Mouse (Mus musculus) heart, adult 2 months (tissue): ENCODE measurements around the gene Ntmt1. TPM values are rescaled to one million over a fixed set of nuclear protein-coding genes. Genes with fewer than 3 reads are reported as not detected.

Experiments
- DNase-seq, 2 experiments: peaks; one replicate each; pipeline ENCODE4 v3.0.0; 2021
- H3K27ac ChIP-seq: fragments of 200-600 bp; 2 replicates; pipeline ENCODE4 v1.8.1; 2022
- H3K27me3 ChIP-seq: fragments of 200-500 bp; 2 replicates; pipeline ENCODE4 v1.6.1; 2012; ENCODE audit warnings: mild to moderate bottlenecking, low read length, inconsistent platforms, mixed read lengths; ENCODE audit not compliant: control insufficient read depth, insufficient read depth
- H3K36me3 ChIP-seq: fragments of 200-500 bp; 2 replicates; pipeline ENCODE4 v1.6.1; 2012; ENCODE audit warnings: low read length, inconsistent platforms; ENCODE audit not compliant: control insufficient read depth, insufficient read depth
- H3K4me1 ChIP-seq: fragments of 200-500 bp; 2 replicates; pipeline ENCODE4 v1.6.1; 2011; ENCODE audit warnings: low read length; ENCODE audit not compliant: control insufficient read depth, insufficient read depth
- H3K4me3 ChIP-seq: fragments of 200-600 bp; 2 replicates; pipeline ENCODE4 v1.8.1; 2022
- H3K79me2 ChIP-seq: fragments of 200-500 bp; replicated peaks from 2 replicates; pipeline ENCODE4 v1.6.1; 2012; ENCODE audit warnings: mild to moderate bottlenecking, inconsistent platforms, low read length, moderate library complexity, mixed read lengths; ENCODE audit not compliant: control insufficient read depth, insufficient read depth
- H3K9ac ChIP-seq: fragments of 200-500 bp; 2 replicates; pipeline ENCODE4 v1.6.1; 2012; ENCODE audit warnings: low read depth, mild to moderate bottlenecking, control low read depth, inconsistent platforms, low read length, mixed read lengths
- CTCF ChIP-seq: fragments of 200-600 bp; IDR thresholded peaks from 2 replicates; pipeline ENCODE4 v1.8.1; 2022; ENCODE audit warnings: antibody characterized with exemption, mild to moderate bottlenecking, moderate library complexity
- EP300 ChIP-seq: fragments of 200-500 bp; IDR thresholded peaks from 2 replicates; pipeline ENCODE4 v1.6.1; 2011; ENCODE audit warnings: low read depth, low read length, control low read depth; ENCODE audit not compliant: insufficient read depth
- POLR2A ChIP-seq: fragments of 200-500 bp; IDR thresholded peaks from 2 replicates; pipeline ENCODE4 v1.6.1; 2011; ENCODE audit warnings: mild to moderate bottlenecking, low read depth, low read length, control low read depth; ENCODE audit not compliant: insufficient read depth
- WGBS: fragments of 180-500 bp; shearing (Covaris S2); methylation state at CpG from one replicate; pipeline ENCODE4 v1.1.7; 2018; 5-methylcytosine and 5-hydroxymethylcytosine counted together
- intact Hi-C: fragments of 180-260 bp; cut with DNase I; formaldehyde crosslinking; loops from one replicate; pipeline ENCODE4 v1.15.1; 2025
- polyA plus RNA-seq: library from polyadenylated mRNA; depleted of rRNA; stranded (reverse); fragments of >200 nt; gene quantifications from 2 replicates; pipeline ENCODE4 v1.2.3, GENCODE M21; 2012
- total RNA-seq, 2 experiments: library from RNA; stranded (reverse); gene quantifications; 2 replicates each; pipeline ENCODE4 v1.2.3; 2021

Ntmt1 gene
- total and polyA plus RNA-seq, 3 experiments: 22.0 to 30.2 (median 27.3) TPM

GRCm38 (mm10) chr2:30833644-30834043 lies 26.0 kb downstream of the Ntmt1 start:
- intact Hi-C loops: no loop called here

GRCm38 (mm10) chr2:30834373-30835022 lies 26.9 kb downstream of the Ntmt1 start, which contains the start of gene Prrx2:
TSS of gene Prrx2 (plus strand) at chr2:30834972.
- 50% methylated on average over 9 of the region's 10 CpGs for WGBS
- Histone ChIP-seq H3K4me3 (no peak within 1 kb of the TSS), H3K27me3 (no peaks in the 10 kb centered on the region), H3K36me3 (no peaks in the 10 kb centered on the region), H3K79me2 (no peaks in the 10 kb centered on the region), H3K27ac (no peak within 1 kb of the TSS; the same call in 1 of the 2 replicates), H3K9ac (no peak within 1 kb of the TSS), H3K4me1 (no peaks in the 10 kb centered on the region)
- intact Hi-C loops: no loop called here
- no peak for DNase-seq
- TF ChIP-seq EP300 (no peak), POLR2A (no peak), CTCF (no peak)

More at GRCm38 (mm10) chr2:30833644-30834043, 26.0 kb downstream of the Ntmt1 start:
- H3K9ac ChIP-seq: no peak overlapping the region
- no peak for DNase-seq
- no peaks in the 10 kb centered on the region for H3K36me3 ChIP-seq
- no peak for TF ChIP-seq CTCF
- no peak for TF ChIP-seq POLR2A
- TF ChIP-seq EP300: no peak
- no peaks in the 10 kb centered on the region for H3K4me1 ChIP-seq
- no peaks in the 10 kb centered on the region for H3K79me2 ChIP-seq
- WGBS: 54% methylated on average over 5 of the region's 5 CpGs
- H3K4me3 ChIP-seq: no peak overlapping the region
- H3K27ac ChIP-seq: no peak overlapping the region; the same call in 1 of the 2 replicates
- H3K27me3 ChIP-seq: no peaks in the 10 kb centered on the region

- H3K4me3 ChIP-seq: no peak overlapping the region
- H3K36me3 ChIP-seq: no peaks in the 10 kb centered on the region
- H3K79me2 ChIP-seq: no peaks in the 10 kb centered on the region
- TF ChIP-seq EP300 (no peak), CTCF (no peak), POLR2A (no peak)
- WGBS: 35% methylated on average over 21 of the region's 21 CpGs
- intact Hi-C loops: no loop called here
- no peak for DNase-seq
- H3K27me3 ChIP-seq: no peaks in the 10 kb centered on the region
- H3K4me1 ChIP-seq: no peaks in the 10 kb centered on the region
- H3K9ac ChIP-seq: no peak overlapping the region
- H3K27ac ChIP-seq: no peak overlapping the region
Measured at GRCm38 (mm10) chr2:30836238-30836990, 28.8 kb downstream of the Ntmt1 start.

- 21% methylated on average over 10 of the region's 10 CpGs for WGBS
- Histone ChIP-seq H3K9ac (no peak overlapping the region), H3K27me3 (no peaks in the 10 kb centered on the region; the same call in 1 of the 2 replicates), H3K79me2 (no peaks in the 10 kb centered on the region), H3K4me1 (peaks cover 1% of the 10 kb centered on the region; the same call in 1 of the 2 replicates), H3K4me3 (no peak overlapping the region), H3K36me3 (no peaks in the 10 kb centered on the region), H3K27ac (no peak overlapping the region)
- intact Hi-C loops: no loop called here
- TF ChIP-seq CTCF: no peak
- TF ChIP-seq POLR2A: no peak
- no peak for TF ChIP-seq EP300
- no peak for DNase-seq
Measured at GRCm38 (mm10) chr2:30842615-30843014, 35.0 kb downstream of the Ntmt1 start.

- no peaks in the 10 kb centered on the region; the same call in 1 of the 2 replicates for H3K27me3 ChIP-seq
- intact Hi-C loops: no loop called here
- 3% methylated on average over 79 of the region's 80 CpGs for WGBS
- DNase-seq: peak; percentile 32 to 51
- TF ChIP-seq POLR2A (no peak), CTCF (peak; percentile 40)
- H3K4me3 ChIP-seq: peak overlapping the region; percentile 40
- H3K9ac ChIP-seq: peak overlapping the region; percentile 40
- H3K36me3 ChIP-seq: no peaks in the 10 kb centered on the region
- H3K27ac ChIP-seq: no peak overlapping the region
- H3K79me2 ChIP-seq: no peaks in the 10 kb centered on the region
- H3K4me1 ChIP-seq: peaks cover 1% of the 10 kb centered on the region; the same call in 1 of the 2 replicates
Measured at GRCm38 (mm10) chr2:30845152-30846070, 37.8 kb downstream of the Ntmt1 start.

GRCm38 (mm10) chr2:30846236-30846635 lies 38.6 kb downstream of the Ntmt1 start:
- Histone ChIP-seq H3K4me3 (no peak overlapping the region), H3K79me2 (no peaks in the 10 kb centered on the region), H3K4me1 (peaks cover 1% of the 10 kb centered on the region; the same call in 1 of the 2 replicates), H3K27me3 (no peaks in the 10 kb centered on the region; the same call in 1 of the 2 replicates), H3K9ac (no peak overlapping the region), H3K27ac (no peak overlapping the region), H3K36me3 (no peaks in the 10 kb centered on the region)
- intact Hi-C loops: no loop called here
- 76% methylated on average over 8 of the region's 8 CpGs for WGBS
- DNase-seq: no peak
- TF ChIP-seq POLR2A: no peak
- no peak for TF ChIP-seq EP300
- TF ChIP-seq CTCF: no peak
